Mouse (Mus musculus) heart, postnatal 4 days (tissue): ENCODE data around the gene Akap2. TPM values are rescaled to one million over a fixed set of nuclear protein-coding genes. Genes with fewer than 3 reads are reported as not detected.

Experiments used
- DNase-seq: peaks from one replicate; pipeline ENCODE4 v3.0.0; 2021
- total RNA-seq, 2 experiments: library from RNA; stranded (reverse); gene quantifications; 2 replicates each; pipeline ENCODE4 v1.2.3; 2021

Gene Akap2
- total RNA-seq, 2 experiments from 2014 or later: 160 TPM

GRCm38 (mm10) chr4:57762424-57762823, 45.0 kb downstream of the Akap2 start:
- DNase-seq: no peak

- DNase-seq: no peak
Measured at GRCm38 (mm10) chr4:57764392-57764791, 46.9 kb downstream of the Akap2 start.

- no peak for DNase-seq
Measured at GRCm38 (mm10) chr4:57764926-57765325, 47.5 kb downstream of the Akap2 start.

GRCm38 (mm10) chr4:57765806-57766205, 48.3 kb downstream of the Akap2 start:
- no peak for DNase-seq

GRCm38 (mm10) chr4:57769007-57769406, 51.5 kb downstream of the Akap2 start:
- DNase-seq: no peak

GRCm38 (mm10) chr4:57770185-57770823, 52.8 kb downstream of the Akap2 start:
- no peak for DNase-seq

GRCm38 (mm10) chr4:57771558-57772219, 54.2 kb downstream of the Akap2 start:
- DNase-seq: no peak

GRCm38 (mm10) chr4:57772851-57773510, 55.5 kb downstream of the Akap2 start:
- DNase-seq: peak; percentile 54

- no peak for DNase-seq
Measured at GRCm38 (mm10) chr4:57774517-57774916, 57.1 kb downstream of the Akap2 start.

GRCm38 (mm10) chr4:57775582-57775981, 58.1 kb downstream of the Akap2 start:
- no peak for DNase-seq

- no peak for DNase-seq
Measured at GRCm38 (mm10) chr4:57780403-57780802, 62.9 kb downstream of the Akap2 start.

- no peak for DNase-seq
Measured at GRCm38 (mm10) chr4:57780833-57781641, 63.6 kb downstream of the Akap2 start.

GRCm38 (mm10) chr4:57781994-57782393, 64.5 kb downstream of the Akap2 start:
- peak; percentile 77 for DNase-seq

- peak; percentile 45 for DNase-seq
Measured at GRCm38 (mm10) chr4:57782549-57783390, 65.3 kb downstream of the Akap2 start.

GRCm38 (mm10) chr4:57783391-57783770, 65.9 kb downstream of the Akap2 start:
- DNase-seq: no peak

GRCm38 (mm10) chr4:57783853-57784600, 66.6 kb downstream of the Akap2 start:
- DNase-seq: peak; percentile 49

GRCm38 (mm10) chr4:57788709-57789108, 71.3 kb downstream of the Akap2 start:
- peak; percentile 35 for DNase-seq

- no peak for DNase-seq
Measured at GRCm38 (mm10) chr4:57789118-57789517, 71.7 kb downstream of the Akap2 start.

- no peak for DNase-seq
Measured at GRCm38 (mm10) chr4:57793989-57794388, 76.5 kb downstream of the Akap2 start.

GRCm38 (mm10) chr4:57794547-57794946, 77.1 kb downstream of the Akap2 start:
- DNase-seq: no peak
